Mouse (Mus musculus): ENCODE data around the gene Maea.
"Not testable (repeated sequence)": the region's sequence is repeated elsewhere in the genome, so short reads cannot be mapped to it uniquely, and the experiment has no call there.

The Maea gene

DNA sequence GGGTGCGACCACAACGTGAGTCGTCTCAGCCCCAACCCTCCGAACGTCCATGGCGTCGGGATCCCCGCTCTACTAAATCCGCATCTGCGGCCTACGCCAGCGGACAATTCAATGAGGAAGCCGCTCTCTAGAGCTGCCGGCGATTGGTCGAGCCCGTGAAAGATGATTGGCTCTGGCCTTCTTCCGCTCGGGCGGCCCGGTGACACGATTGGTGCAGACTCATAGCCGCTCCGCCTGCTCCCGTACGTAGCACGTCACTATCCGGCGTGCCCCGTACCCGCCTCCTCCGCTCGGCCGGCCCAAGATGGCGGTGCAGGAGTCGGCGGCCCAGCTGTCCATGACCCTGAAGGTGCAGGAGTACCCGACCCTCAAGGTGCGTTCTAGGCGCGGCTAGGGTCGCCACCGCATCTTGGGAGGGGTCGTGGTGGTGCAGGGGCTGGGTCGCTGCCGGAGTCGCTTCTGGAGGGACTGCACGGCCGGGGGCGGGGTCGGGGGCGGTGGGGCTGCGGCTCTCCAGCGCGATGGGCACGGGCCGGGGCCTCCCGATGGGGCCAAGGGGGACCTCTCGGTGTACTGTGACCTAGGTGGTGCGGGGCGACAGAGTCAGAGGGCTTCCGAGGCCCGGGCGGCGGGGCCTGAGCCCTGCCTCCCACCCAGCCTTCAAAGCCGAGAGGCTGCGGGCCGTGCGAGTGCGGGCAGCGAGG is at the start of gene Maea:
Gene Maea, plus strand, starts transcription at position 237 of the 704 bp plus-strand sequence.
- peak; percentile 95 for DNase-seq

DNA sequence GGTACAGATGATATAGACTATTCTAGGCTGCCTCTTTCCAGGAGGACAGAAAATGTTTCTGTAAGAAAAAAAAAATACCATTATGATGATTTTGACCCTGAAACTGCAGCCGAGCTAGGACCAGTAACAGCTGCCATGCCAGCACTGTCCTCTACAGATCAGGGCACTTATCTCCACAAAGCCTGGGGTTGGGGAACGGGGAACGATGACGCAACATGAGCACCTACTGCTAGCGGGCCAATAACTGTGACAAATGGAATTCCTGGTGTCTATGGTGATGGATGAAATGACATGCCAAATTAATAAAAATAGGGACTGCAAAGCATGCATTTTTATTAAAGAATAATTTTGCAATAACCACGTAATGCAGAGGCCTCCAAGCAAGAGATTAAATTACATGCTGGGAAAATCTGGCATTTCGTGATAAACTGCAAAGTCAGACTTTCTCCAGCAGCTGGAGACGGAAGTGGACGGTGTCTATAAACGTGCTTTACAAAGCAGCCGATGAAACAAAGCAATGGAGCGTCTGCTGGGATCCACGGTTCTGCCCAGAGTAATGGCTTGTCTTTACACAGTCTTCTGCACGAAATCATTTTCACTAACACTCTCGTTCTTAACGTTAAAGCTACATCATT is 41.4 kb upstream of the Maea start:
- DNase-seq = no peak

DNA sequence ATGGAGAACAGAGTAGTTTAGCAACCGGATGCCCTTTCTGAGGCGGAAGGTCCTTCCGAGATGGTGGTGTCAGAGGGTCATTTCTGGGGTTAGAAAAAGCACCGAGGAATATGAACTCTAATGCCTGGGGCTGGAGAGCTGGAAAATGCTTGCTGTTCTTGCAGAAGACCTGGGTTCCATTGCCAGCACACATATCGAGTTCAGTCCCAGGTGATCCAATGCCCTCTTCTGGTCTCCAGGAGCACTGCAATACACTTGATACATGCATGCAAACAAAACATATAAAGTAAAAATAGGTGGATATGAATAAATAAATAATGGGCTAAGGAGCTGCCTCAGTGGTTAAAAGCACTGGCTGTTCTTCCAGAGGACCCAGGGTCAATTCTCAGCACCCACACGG is 38.1 kb upstream of the Maea start:
- no peak for DNase-seq

DNA sequence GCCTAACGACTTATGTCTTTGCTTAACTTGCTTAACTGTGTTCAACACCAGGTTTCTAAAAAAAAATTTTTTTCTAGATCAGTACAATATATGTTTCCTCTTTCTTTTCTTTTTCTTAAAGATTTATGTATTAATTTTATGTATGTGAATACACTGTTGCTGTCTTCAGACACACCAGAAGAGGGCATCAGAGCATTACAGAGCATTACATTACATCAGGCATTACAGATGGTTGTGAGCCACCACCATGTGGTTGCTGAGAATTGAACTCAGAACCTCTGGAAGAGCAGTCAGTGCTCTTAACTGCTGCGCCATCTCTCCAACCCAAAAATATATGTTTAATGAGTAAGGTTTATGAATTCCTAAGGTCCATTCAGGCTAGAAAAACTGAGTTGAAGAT is 33.5 kb upstream of the Maea start:
- DNase-seq = no peak

DNA sequence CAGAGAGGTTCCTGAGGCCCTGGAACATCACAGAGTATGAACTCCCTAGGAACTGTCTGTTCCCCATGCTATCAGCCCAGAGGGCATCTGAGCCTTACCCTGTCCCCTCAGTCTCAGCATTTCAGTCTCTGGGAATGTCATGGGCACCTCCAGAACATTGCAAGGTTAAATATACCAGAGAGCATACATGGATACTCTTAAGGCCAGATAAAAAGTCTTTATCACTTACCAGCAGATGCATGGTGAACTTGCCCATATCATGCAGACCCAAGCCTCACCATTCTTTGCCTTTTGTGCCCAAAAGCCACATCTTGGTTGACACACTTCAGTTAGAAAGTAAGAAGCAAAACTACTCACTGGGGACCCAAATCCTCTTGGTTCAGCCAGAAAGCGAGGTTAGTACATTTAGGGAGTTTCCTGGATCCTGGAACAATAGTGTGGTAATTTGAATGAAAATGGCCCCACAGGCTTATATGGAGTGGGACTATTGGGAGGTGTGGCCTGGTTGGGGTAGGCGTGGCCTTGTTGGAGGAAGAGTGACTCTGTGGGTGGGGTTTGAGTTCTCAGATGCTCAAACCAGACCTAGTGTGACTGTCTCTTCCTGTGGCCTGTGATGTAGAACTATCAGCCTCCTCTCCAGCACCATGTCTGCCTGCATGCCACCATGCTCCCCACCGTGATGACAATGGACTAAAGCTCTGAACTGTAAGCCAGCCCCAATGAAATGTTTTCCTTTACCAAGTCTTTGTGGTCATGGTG is 24.4 kb upstream of the Maea start:
- DNase-seq = no peak

DNA sequence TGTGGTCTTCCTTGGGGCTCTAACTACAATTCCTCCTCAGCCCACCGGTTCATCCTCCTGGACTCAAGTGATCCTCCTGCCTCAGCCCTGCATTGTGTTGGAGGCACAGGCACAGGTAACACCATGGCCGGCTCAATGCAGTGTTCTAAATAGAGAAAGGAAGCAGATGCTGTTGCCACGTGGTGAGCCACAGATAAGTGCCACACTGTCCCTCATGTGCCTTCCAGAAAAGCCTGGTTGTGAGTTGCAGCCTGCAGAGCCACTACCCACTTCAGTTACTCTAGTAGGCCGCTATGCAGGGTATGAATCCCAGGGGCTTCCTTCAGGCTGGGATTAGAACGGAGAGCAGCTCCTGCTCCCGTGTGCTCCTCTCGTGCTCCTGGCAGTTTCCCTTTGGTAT is 23.1 kb upstream of the Maea start:
- DNase-seq = no peak

DNA sequence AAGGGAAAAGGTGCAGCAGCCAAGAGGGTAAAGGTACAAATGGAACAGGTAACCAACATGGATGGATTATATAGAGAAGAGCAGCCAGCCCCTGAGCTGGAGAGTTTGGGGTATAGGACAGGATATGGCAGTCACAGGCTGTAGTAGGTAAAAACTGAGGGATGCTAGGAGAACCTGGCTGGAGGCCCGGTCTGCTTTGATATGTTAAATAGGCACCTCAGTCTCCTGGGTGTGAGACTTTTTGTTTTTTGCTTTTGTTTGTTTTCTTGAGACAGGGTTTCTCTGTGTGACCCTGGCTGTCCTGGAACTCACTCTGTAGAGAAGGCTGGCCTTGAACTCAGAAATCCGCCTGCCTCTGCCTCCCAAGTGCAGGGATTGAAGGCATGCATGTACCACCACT is 10.8 kb upstream of the Maea start:
- no peak for DNase-seq

DNA sequence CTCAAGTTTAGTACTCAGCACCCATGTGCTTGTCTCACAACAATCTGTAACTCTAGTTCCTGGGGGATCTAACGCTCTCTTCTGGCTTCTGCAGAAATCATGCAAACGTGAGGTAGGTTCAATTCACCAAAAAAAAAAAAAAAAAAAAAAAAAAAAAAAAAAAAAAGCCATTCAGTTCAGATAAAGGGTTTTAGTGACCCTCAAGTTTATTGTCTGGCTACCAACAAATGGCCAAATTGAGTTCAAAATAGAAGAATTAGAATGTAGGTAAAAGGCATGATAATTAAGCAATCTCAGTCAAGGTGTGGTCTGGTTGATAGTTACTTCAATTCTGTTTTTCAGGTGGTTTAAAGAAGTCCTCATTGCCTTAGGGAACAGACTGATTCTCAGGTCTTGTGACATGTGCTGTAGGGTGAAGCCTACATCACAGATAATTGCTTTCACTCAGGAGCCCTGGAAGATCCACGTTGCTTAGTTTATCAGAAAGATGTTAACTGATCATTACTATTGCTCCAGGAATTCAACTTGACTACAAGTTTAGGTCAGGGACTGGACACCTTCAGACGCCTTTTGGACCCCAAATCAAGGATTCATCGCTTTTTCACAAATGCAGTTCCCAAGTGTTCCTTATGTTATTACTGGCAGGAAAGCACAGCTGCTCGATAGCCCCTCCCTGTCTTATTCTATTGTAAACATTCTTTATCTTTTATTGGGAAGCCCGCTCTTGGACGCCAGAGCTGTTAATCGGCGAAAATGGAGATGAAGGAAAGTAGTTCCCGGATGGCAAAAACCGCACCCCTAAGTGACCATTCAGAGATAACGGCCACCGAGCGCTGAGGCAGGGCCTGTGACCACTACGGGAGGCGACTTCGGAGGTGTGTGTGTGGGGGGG is 682 bp upstream of the Maea start:
- no peak for DNase-seq

DNA sequence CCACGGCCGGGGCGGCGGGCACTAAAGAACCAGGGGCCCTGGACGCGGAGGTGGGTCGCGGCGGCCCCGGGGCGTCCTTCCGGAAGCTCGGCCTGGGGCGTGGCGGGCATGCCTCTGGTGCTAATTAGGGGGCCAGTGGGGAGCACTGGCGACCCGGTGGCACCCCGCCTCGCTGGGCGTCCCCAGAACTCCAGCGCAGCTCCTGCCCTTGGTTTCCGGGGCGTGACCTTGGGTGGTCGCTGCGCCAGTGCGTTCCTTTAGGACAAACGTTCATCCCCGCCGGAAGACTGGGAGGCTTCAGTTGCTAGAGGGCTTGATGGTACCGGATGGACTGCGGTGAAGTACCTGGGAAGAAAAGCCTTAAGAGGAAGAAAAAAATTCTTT is 660 bp downstream of the Maea start:
- DNase-seq = peak; percentile 24

DNA sequence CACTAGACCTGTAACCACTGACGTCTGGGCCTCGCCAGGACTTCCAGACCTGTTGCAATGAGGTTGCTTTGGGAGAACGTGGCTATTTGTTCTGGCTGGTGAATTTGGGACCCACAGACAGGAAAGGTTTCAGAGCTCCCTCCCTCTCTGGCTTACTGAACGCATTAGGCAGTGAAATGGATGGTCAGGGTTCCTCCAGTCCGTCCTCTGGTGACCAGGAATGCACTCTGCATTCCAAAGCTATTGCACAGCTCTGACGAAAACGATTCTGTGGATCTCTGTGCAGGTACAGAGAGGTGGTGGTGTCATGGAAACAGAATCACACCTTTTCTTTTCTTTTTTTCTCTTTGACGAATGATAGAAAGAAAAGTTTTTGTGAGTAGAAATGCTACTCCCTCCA is 1.9 kb downstream of the Maea start:
- no peak for DNase-seq

DNA sequence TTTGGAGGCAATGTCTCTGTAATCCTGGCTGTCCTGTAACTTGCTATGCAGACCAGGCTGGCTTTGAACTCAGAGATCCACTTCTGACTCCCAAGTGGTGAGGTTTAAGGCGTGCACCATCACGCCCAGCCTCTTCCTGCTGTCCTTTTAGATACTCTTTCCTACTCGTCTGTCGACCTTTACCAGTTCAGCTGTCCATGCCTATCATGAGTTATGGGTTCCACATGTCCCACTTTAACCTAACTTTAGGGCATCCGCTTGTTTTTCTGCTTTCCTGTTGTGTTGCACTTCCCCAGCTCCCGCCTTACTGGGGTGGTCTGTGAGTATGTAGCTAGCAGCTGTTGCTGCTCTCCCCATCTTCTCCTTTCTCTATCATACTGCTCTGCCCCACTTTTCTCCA is 5.9 kb downstream of the Maea start:
- DNase-seq = no peak

DNA sequence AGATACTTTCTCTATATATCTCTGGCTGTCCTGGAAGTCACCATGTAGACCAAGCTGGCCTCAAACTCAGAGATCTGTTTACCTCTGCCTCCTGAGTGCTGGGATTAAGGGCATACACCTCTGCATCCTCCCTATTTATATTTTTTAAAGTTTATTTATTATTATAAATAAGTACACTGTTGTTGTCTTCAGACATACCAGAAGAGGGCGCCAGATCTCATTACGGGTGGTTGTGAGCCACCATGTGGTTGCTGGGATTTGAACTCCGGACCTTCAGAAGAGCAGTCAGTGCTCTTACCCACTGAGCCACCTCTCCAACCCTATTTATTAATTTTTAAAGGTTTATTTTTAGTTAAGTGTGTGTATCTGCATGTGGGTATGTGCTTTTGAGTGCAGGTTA is 6.9 kb downstream of the Maea start:
- DNase-seq = not testable (repeated sequence)

DNA sequence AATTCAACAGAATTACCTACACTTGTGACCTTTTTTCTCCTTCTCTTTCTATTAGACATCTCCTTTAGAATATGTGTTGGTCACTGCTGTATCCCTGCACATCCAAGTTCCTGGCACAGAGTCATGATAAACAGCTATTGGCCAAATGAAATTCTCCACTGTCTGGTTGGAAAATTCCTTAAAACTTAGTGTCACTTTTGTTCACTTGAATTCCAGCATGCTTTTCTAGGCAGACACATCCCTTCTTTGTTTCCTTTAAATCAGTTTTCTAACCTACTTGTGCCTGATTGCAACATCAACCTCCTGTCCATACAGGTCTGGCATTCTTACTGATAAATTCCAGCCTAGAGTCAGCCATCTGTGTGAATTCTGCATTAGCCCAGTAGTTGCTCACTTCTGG is 7.5 kb downstream of the Maea start:
- no peak for DNase-seq

DNA sequence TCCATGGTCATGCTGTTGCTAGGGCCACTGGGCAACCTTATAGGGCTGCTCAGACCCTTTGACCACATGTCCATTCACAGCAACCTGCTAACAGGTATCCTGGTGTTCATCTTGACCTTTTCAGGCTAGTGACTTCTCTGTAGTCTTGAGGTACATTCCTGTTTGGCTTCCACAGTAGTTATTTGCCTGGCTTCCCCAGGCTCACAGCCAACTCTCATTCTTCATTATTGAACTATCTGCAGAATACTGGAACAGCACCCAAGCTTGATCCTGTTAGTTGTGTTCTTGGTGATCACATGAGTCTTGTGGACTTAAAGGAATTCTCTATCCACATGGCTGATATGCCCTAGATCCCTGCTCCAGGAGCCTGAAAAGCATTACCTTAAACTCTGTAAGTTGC is 8.3 kb downstream of the Maea start:
- DNase-seq = no peak

DNA sequence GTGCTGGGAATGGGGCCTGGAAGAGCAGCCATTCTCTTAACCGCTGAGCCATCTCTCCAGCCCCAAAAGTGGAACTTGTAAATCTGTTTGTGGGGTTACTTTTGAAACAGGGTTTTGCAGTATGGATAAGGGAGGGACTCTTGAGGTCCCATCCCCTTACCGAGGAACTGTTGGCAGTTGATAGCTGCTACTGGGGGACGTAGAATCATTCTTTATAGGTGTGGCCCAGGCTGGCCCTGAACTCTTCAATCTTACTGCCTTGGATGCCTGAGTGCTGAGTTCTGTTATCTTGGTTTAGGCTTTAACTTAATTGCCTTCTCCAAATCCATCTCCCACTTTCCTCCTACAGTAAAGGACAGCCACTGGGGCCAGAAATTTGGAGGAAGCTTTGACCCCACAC is 8.8 kb downstream of the Maea start:
- DNase-seq = no peak

DNA sequence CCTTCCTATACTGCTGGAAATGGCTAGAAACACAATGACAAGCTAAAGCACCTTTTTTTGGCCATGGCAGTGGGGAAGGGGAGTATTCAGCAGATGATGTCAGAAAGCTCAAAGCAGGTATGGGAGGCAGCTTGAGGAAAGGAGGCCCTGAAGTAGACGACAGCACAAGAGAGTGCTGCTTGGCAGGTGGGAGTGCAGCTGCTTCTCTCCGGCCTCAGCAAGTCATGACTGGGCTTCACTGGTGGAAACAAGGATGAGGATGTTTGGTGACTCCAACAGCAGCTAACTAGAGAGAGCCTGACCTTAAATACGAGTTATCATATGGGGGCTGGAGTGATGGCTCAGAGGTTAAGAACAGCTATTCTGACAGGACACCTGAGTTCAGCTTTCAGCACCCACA is 12.3 kb downstream of the Maea start:
- no peak for DNase-seq

DNA sequence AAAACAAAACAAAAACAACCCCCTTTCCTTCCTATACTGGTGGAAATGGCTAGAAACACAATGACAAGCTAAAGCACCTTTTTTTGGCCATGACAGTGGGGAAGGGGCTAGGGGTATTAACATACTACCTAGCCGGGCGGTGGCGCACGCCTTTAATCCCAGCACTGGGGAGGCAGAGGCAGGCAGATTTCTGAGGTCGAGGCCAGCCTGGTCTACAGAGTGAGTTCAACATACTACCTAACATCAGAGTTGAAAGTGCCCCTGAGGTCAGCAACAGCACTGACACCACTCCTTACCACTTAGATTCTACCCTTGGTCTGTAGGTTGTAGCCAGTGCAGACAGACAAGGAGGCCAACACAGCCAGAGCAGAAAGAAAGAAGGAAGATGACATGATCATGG is 13.9 kb downstream of the Maea start:
- no peak for DNase-seq

DNA sequence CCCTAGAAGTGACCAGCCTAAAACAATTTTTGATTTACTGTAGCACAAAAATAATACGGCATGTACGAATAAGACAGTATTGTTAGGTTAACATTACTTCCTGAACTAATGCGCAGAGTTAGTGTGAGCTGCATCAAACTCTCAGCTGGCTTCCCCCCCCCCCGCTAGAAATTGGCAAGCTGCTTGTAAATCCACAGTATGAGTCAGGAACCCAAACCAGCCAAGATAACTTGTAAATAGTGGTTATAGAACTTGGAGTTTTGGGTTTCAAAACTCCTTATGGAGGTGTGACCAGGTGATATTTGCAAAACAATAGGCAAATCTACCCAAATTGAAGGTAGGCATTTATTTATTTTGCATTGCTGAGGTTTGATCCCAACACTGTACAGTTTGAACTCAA is 14.4 kb downstream of the Maea start:
- no peak for DNase-seq

DNA sequence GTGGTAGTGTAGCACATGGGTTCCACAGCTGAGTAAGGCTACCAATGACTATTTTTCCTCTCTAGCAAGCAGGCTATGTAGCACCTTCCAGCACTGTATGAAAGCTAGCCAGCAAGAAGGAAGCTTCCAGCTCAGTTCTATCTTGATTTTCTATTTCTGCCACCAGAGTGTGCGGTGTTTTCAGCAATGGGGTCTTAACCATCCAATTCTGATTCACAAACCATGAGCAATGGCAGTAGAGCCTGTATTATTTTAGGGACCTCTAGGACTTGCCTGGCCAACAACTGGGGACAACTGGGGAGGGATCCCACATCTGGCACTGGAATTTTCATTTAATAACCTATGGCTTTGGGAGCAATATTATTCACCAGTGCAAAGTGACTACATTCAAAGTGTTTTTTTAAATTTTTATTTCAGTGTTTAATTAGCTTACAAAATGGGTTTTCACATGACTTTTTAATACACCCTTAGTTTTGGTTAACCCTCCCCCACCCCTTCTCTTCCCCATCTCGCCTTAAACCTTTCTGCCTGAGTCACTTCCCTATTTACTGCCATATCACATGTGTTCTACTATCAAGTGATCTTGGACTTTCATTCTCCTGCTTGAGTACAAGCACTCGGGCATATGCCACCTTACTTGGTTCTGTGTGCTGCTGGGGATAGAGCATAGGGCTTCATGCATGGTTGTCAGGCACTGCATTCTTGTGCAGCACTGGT is 16.4 kb downstream of the Maea start:
- DNase-seq = no peak

DNA sequence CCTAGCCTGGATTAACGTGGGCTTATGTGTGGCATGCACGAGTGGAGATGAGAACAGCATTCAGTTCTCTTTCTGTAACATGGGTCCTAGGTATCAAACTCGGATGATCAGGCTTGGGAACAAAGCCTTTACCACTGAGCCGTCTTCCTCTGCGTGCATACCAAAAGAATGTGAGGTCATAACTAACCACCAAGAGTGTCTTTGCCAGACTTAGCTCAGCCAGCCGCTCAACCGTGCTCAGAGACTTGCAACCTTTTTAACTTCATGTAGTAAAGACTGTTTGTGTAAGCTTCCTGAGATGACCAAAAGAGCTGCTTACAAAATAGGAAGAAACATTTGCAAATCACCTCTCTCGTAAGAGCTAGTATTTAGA is 16.9 kb downstream of the Maea start:
- no peak for DNase-seq

DNA sequence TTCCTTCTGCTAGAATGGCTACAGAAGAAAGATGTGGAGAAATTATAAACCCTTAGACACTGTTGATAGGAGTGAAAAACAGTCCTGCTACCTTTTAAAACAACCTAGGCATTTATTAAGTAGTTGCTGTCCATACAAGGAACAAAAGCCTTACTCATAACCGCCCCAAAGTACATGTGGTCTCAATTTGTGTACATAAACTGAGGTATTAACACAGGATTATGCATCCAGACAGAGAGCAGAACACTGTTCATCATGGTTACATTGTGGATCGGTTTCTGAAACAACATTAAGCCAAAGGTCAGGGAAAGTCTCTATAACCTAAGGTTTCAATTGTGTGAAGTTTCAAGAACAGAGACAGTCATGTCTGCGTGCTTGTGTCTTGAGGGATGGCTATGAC is 17.7 kb downstream of the Maea start:
- no peak for DNase-seq

DNA sequence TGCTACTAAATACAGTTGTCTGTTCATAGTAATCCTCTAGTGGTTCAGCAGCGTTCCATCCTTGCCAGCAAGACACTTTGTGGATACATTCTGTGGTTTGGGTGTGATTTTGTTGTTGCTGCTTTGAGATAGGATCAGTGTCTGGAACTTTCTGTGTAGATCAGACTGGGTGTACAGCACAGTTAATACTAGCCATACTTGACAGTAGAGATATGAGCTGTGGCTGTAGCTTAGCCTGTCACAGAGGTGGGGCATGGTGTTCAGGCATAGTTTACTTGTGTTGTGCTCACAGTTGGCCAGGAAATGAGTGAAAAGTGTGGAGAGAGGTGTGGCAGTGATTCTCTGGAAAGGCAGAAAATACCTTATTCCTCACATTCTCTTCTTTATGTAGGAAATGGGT is 22.2 kb downstream of the Maea start:
- DNase-seq = no peak

DNA sequence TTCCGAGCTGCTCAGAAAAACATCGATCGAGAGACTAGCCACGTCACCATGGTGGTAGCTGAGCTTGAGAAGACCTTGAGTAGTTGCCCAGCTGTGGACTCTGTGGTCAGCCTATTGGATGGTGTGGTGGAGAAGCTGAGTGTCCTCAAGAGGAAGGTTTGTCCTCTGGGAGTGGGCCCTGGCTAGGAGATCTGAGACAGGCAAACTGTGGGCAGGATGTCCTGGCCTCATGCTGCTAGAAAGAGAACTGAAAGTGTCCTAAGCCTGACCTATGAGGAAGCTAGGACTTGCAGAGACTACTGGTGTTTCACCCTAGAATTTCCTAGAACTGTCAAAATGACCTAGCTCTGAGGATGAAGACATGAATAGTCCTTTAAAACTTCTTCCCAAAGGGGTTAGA is 23.2 kb downstream of the Maea start:
- no peak for DNase-seq

Data from cerebellum, adult 11 months (tissue).